In the genomic region with DNA sequence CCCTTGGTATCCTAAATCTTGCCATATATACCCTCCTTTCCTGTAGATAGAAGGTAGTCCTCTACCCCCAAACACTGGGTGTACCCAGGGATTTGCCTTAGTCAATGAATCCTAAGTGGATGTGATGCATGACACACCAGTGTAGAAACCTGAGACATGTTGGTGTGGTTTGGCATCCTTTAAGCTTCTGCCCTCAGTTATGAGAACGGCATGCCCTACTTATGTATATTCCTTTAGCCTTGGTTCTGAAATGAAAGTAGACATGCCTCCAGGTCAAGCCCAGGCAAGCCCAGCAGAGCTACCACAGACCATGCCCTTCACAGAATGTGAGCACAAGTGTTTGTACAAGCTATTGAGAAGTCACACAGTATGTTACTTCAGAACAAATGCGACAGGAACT, we compare ENCODE assay signal across 15 mouse cellular contexts.
"Had no signal": no experiment of that assay in that cellular context is flagged by ENCODE, and none has a peak within 500 bp of the region (broad histone marks: within the 10 kb centered on the region; RNA-seq: fewer than 3 reads in every experiment).

No protein-coding gene starts in this region.

- H3K36me3 ChIP-seq: limb, embryonic 10.5 days; liver, embryonic 15.5 days; lung, embryonic 15.5 days; midbrain, embryonic 15.5 days; neural tube, embryonic 12.5 days had no signal

- DNase-seq: kidney, adult 2 months; kidney, postnatal 36 days; layer of hippocampus, adult 9-11 months; retina, postnatal 1 day; right cerebral cortex, postnatal 4 days; thymus, postnatal 36 days had no signal

- H3K9me3 ChIP-seq: limb, embryonic 10.5 days; liver, embryonic 15.5 days; lung, embryonic 15.5 days; megakaryocyte, embryonic 14.5 days; midbrain, embryonic 15.5 days; neural tube, embryonic 12.5 days had no signal

- H3K4me3 ChIP-seq: limb, embryonic 10.5 days; liver, embryonic 15.5 days; lung, embryonic 15.5 days; megakaryocyte, embryonic 14.5 days; midbrain, embryonic 15.5 days; neural tube, embryonic 12.5 days had no signal

- H3K9ac ChIP-seq: liver, embryonic 15.5 days; lung, embryonic 15.5 days; midbrain, embryonic 15.5 days; neural tube, embryonic 12.5 days had no signal

- H3K4me2 ChIP-seq: liver, embryonic 11.5 days; liver, embryonic 15.5 days; lung, embryonic 15.5 days; midbrain, embryonic 11.5 days; midbrain, embryonic 15.5 days; neural tube, embryonic 12.5 days had no signal

- H3K27ac ChIP-seq: limb, embryonic 10.5 days; liver, embryonic 15.5 days; lung, embryonic 15.5 days; macrophage; midbrain, embryonic 15.5 days; neural tube, embryonic 12.5 days had no signal

- H3K27me3 ChIP-seq: liver, embryonic 15.5 days; lung, embryonic 15.5 days; megakaryocyte, embryonic 14.5 days; midbrain, embryonic 15.5 days; neural tube, embryonic 12.5 days had no signal

- H3K4me1 ChIP-seq: liver, embryonic 15.5 days; lung, embryonic 15.5 days; megakaryocyte, embryonic 14.5 days; midbrain, embryonic 15.5 days; neural tube, embryonic 12.5 days had no signal

- ATAC-seq: midbrain, embryonic 15.5 days had no signal
